Mouse (Mus musculus) E14TG2a.4 (cell line): ENCODE measurements around the gene Slc6a16.

Experiments
- CTCF ChIP-seq: conservative IDR thresholded peaks from 2 replicates; pipeline ENCODE4 v1.5.1; 2014; ENCODE audit warnings: low read length
- NANOG ChIP-seq: IDR thresholded peaks from 2 replicates; pipeline ENCODE4 v1.6.1; 2014; ENCODE audit warnings: borderline replicate concordance, low read length, mixed read lengths

DNA sequence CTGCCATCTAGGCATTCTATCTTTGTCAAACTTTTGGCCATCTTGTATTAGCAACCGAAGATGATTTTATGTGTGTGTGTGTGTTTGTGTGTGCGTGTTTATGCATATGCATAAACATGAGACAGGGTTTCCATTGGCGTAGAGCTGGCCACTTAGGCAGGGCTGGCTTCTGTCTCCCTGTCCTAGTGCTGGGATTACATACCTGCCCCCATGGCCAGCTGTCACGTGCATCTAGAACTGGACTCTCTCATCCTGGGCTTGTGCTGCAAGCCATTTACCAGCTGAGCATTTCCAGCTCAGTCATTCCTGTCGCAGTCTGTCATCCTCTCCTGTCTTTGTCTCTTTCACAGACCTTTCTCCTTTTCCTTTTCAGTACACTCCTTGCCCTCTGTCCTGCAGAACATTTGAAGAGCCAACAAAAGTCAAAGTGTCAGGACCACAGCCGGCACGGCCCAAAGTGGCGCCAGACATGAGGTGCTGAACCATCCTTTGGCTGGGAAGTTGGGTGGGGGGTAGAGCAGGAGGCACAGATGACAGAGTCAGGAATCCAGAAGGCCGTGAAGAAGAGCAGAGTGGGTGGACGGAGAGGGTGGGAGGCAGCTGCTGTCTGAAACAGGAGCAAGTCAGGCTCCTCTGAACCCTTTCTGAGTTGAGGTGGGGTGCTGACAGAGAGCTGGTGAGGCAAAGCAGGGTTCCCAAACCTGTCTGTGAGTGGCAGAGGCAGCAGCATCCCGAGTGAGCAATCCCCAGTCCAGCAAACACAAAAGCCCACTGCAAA, 16.4 kb downstream of the Slc6a16 start:
- TF ChIP-seq CTCF (no peak), NANOG (no peak)
